Mouse (Mus musculus) gonadal fat pad, adult 2 months (tissue): ENCODE data around the gene Sorl1. TPM values are rescaled to one million over a fixed set of nuclear protein-coding genes. Genes with fewer than 3 reads are reported as not detected.

ENCODE experiments used
- DNase-seq: peaks from one replicate; pipeline ENCODE4 v3.0.0-alpha.2; 2012; ENCODE audit warnings: low read depth
- polyA plus RNA-seq: library from polyadenylated mRNA; depleted of rRNA; stranded (reverse); fragments of >200 nt; gene quantifications from 2 replicates; pipeline ENCODE4 v1.2.3, GENCODE M21; 2012

Gene Sorl1
- polyA plus RNA-seq, 1 experiment: 29.0 TPM

GRCm38 (mm10) chr9:41952650-41953204 lies 171.4 kb downstream of the Sorl1 start:
- DNase-seq: no peak

GRCm38 (mm10) chr9:41951472-41952129 lies 172.5 kb downstream of the Sorl1 start:
- DNase-seq: no peak

GRCm38 (mm10) chr9:41950991-41951451 lies 173.1 kb downstream of the Sorl1 start:
- DNase-seq: no peak

- no peak for DNase-seq
Observed at GRCm38 (mm10) chr9:41950109-41950990, 173.7 kb downstream of the Sorl1 start.

GRCm38 (mm10) chr9:41949476-41949875 lies 174.6 kb downstream of the Sorl1 start:
- no peak for DNase-seq

GRCm38 (mm10) chr9:41944964-41945363 lies 179.1 kb downstream of the Sorl1 start:
- no peak for DNase-seq

DNA sequence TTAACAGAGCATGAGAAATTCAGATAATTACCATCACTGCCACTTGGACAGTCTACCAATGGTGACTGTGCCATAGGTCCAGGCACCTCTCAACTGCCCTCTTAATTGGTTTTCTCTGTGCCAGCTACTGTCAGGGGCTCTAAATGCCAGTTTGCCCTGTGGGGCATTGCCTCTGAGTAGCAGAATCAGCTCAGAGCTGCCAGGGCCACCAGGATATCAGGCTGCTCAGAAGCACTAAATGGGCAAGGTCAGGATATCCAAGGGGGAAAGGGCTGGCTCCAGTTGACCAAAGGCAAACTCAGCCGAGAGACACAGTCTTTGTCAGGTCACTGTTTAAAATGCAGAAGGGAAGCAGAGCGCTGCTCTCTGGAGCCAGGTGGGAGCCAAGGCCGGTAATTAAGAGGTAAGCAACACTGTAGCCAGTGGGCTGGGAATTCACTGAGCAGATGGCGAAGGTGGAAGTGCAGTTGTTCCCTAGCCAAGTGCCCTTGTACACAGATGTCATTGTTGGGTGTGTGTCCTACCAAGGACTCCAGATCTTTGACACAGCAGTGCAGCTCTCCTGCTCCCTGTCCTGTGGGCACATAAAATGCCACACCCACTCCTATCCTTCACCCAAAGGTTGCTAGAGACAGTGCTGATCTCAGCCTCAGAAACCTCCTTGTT lies 181.0 kb downstream of the Sorl1 start:
- no peak for DNase-seq

GRCm38 (mm10) chr9:41940311-41940853 lies 183.7 kb downstream of the Sorl1 start:
- peak; percentile 85 for DNase-seq

GRCm38 (mm10) chr9:41938449-41938848 lies 185.6 kb downstream of the Sorl1 start:
- no peak for DNase-seq

DNA sequence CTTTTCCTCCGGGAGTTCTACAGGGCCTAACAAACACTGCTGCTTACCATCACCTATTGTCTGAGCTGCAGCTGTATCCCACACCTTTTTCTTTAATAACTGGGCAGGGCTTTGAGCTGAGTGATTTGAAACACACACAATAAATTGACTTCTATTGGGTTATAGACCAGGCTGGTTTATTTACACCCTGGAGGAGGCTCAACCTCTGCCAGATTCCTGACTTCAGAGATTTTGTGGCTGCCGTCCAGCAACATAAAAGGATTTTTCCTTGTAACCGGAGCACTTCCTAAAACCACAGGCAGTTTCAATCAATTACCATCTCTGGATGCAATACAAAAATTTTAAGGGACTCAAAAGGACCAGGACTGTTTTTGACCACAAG lies 186.1 kb downstream of the Sorl1 start:
- no peak for DNase-seq

GRCm38 (mm10) chr9:41937341-41937966 lies 186.6 kb downstream of the Sorl1 start:
- DNase-seq: no peak

DNA sequence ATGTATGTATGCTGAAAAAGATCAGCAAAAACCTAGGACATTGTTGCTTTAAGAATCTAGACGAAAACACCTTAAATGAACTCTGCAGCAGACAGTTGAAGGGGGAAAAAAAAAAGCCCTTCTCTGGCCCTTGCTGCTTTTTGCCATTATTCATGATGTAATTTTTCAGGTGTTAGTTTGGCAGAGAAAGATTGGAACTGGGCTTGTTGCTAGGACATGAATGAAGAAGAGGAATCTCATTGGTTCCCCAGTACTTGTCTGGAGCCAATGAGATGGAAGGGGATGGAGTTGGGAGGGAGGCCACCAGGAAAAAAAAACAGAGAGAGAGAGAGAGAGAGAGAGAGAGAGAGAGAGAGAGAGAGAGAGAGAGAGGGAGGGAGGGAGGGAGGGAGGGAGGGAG lies 187.5 kb downstream of the Sorl1 start:
- DNase-seq: no peak

DNA sequence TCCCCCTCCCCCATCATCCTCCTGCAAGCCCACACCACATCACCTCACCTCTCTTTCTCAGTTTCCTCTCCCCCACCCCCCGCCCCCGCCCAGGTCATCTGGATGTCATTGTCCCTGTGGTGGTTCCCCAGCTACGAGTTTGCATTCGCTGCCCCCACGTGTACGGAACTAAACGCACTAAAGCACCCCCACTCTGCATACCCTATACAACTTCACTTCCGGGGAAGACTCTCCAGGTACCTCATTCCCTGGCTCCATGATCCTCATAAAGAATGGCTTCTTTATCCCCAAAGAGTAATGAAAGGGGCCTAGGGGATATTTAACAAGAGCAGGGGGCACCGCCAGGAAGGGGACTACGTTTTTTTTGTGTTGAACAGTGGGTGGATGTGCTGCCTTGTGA lies 188.1 kb downstream of the Sorl1 start:
- no peak for DNase-seq

GRCm38 (mm10) chr9:41935373-41935971 lies 188.6 kb downstream of the Sorl1 start:
- no peak for DNase-seq

DNA sequence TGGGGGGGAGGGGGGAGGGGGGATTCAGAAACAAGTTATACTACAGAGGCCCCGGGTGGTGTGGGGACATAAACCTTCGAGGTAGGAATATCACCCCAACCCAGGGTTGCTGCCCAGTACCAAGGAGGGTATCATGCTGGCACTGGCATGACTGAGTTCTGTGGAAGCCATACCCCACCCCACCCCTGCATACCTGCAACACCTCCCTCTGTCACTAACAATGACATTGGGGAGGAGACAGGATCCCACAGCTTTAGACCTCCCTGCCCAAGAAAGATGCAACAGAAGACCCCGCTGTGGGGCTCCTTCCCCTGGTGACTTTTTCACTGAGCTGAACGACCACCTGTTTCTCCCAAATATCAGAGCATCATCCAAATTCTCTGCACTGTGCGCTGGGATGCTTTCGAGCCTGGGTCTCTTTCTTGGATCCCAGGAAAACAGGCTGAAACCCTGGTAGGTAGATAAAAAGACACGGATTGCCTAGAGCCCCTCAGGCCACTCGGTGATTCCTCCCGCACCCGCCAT lies 189.2 kb downstream of the Sorl1 start:
- DNase-seq: no peak

GRCm38 (mm10) chr9:41929986-41930385 lies 194.1 kb downstream of the Sorl1 start:
- no peak for DNase-seq

- no peak for DNase-seq
Observed at GRCm38 (mm10) chr9:41925721-41926120, 198.4 kb downstream of the Sorl1 start.

GRCm38 (mm10) chr9:41924140-41924539 lies 200.0 kb downstream of the Sorl1 start:
- DNase-seq: no peak

- no peak for DNase-seq
Observed at GRCm38 (mm10) chr9:41922416-41922815, 201.7 kb downstream of the Sorl1 start.

DNA sequence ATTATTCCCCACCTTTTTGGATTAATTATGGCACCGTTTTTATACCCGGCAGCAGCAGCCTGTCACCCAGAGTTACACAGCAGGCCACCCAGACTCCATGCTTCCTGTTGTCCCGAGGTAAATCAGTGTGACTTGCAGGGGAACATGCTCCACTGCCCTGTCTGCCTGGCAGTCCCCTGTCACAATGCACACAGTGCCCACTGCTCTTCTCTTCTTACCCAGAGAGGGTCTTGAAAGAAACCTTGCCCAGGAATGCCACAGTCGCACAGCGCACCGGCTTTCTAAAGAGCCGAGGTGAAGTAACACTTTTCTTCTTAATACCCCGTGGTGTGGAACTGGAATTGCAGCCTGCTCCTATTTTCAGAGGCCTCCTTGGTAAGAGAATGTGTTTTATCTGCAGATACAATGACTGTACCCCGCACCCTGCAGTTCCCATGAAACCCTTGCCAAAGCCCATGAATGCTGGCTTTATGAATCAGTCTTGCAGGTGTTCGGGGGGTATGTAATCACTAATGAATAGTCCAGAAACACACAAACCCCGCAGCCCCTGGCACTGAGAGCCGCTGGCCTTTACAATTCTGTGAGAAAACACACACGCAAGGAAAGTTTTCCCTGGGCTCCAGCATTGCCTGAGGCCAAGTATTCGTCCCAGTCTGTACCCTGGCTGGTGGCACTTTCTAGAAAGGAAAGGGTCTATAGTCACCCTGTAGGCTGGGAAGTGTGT lies 205.3 kb downstream of the Sorl1 start:
- no peak for DNase-seq
